Mouse (Mus musculus): ENCODE data around the gene Acad12.

DNA sequence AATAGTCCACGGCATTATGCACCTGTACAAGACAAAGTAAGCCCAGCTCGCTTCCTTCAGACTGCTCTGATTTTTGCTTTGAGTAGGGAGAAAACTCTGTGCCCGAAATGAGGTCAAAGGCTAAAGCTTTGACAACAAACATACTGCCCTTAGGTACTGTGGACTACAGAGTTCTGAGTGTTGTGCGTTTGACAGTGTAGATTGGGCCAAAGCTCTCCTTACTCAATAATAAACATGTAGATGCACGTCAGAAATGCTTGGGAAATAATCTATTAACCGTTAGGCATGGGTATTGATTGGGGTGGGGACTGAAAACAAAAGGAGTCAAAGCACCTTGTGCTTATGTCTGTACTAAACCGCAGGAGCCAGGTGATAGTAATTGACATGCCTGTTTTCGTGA, 44.7 kb upstream of the Acad12 start:
- TF ChIP-seq CTCF (IDR thresholded peaks at IDR 0.05) = no peak
- no peak for TF ChIP-seq EP300 (IDR thresholded peaks at IDR 0.05)
